Mouse (Mus musculus): ENCODE measurements around the gene Tmem95. TPM values are rescaled to one million over a fixed set of nuclear protein-coding genes. Genes with fewer than 3 reads are reported as not detected.
"Not testable (repeated sequence)": the region's sequence is repeated elsewhere in the genome, so short reads cannot be mapped to it uniquely, and the experiment has no call there.

Gene Tmem95
- total RNA-seq (2021) = not detected
- long read RNA-seq, experiment 1, partial matches to known transcripts = 0 of 1 reads
- long read RNA-seq, experiment 1, other reads (novel, unspliced or antisense) = 1 of 1 reads
- long read RNA-seq, experiment 2 = 0 reads

- no peak for DNase-seq (ENCODE audit: low spot score in 2 of 2)
Measured at GRCm38 (mm10) chr11:69877878-69878277, at the start of gene Tmem95. Tmem95 (minus strand) TSS chr11:69878018.

- no peak for DNase-seq (ENCODE audit: low spot score in 2 of 2)
Measured at GRCm38 (mm10) chr11:69927501-69927900, 49.7 kb upstream of the Tmem95 start.

GRCm38 (mm10) chr11:69922796-69923195, 45.0 kb upstream of the Tmem95 start:
- no peak for DNase-seq (ENCODE audit: low spot score in 2 of 2)

GRCm38 (mm10) chr11:69922012-69922756, 44.4 kb upstream of the Tmem95 start:
- DNase-seq (ENCODE audit: low spot score in 2 of 2) = peak in 1 of 2 experiments; percentile 23

- peak; percentile 100 for DNase-seq (ENCODE audit: low spot score in 2 of 2)
Measured at GRCm38 (mm10) chr11:69921114-69922011, 43.5 kb upstream of the Tmem95 start, which contains the start of gene Eif5a. Eif5a (minus strand) TSS chr11:69921958.

GRCm38 (mm10) chr11:69920266-69921031, 42.6 kb upstream of the Tmem95 start:
- peak in 1 of 2 experiments; percentile 47 for DNase-seq (ENCODE audit: low spot score in 2 of 2)

- DNase-seq (ENCODE audit: low spot score in 2 of 2) = peak; percentile 69 to 72
Measured at GRCm38 (mm10) chr11:69919661-69920265, 41.9 kb upstream of the Tmem95 start.

GRCm38 (mm10) chr11:69919053-69919452, 41.2 kb upstream of the Tmem95 start:
- no peak for DNase-seq (ENCODE audit: low spot score in 2 of 2)

GRCm38 (mm10) chr11:69918118-69918517, 40.3 kb upstream of the Tmem95 start:
- DNase-seq (ENCODE audit: low spot score in 2 of 2) = no peak

GRCm38 (mm10) chr11:69917379-69917948, 39.6 kb upstream of the Tmem95 start:
- no peak for DNase-seq (ENCODE audit: low spot score in 2 of 2)

- not testable (repeated sequence) for DNase-seq (ENCODE audit: low spot score in 2 of 2)
Measured at GRCm38 (mm10) chr11:69916652-69917378, 39.0 kb upstream of the Tmem95 start.

GRCm38 (mm10) chr11:69915667-69916627, 38.1 kb upstream of the Tmem95 start:
- no peak for DNase-seq (ENCODE audit: low spot score in 2 of 2)

GRCm38 (mm10) chr11:69914917-69915430, 37.2 kb upstream of the Tmem95 start:
- DNase-seq (ENCODE audit: low spot score in 2 of 2) = no peak

GRCm38 (mm10) chr11:69914372-69914764, 36.5 kb upstream of the Tmem95 start:
- DNase-seq (ENCODE audit: low spot score in 2 of 2) = peak in 1 of 2 experiments; percentile 42

GRCm38 (mm10) chr11:69913554-69914371, 35.9 kb upstream of the Tmem95 start, which contains the start of gene Gps2:
Gps2 (plus strand) TSS chr11:69913888.
- peak; percentile 91 for DNase-seq (ENCODE audit: low spot score in 2 of 2)

GRCm38 (mm10) chr11:69912716-69913530, 35.1 kb upstream of the Tmem95 start:
- DNase-seq (ENCODE audit: low spot score in 2 of 2) = no peak

Data from adrenal gland, adult 18-20 months (tissue).